Mouse (Mus musculus): Measurements from ENCODE around the gene Acat1.

- TF ChIP-seq CTCF (IDR thresholded peaks at IDR 0.05; ENCODE audit: low read depth, low read length), result no peak
- TF ChIP-seq POLR2A (IDR thresholded peaks at IDR 0.05; ENCODE audit: extremely low read depth, insufficient read depth, low read length), result no peak
Observed at GRCm38 (mm10) chr9:53570662-53571061, 39.5 kb downstream of the Acat1 start.

All from liver, adult 2 months (tissue).